Mouse (Mus musculus): Measurements from ENCODE around the gene Nav2.

DNA sequence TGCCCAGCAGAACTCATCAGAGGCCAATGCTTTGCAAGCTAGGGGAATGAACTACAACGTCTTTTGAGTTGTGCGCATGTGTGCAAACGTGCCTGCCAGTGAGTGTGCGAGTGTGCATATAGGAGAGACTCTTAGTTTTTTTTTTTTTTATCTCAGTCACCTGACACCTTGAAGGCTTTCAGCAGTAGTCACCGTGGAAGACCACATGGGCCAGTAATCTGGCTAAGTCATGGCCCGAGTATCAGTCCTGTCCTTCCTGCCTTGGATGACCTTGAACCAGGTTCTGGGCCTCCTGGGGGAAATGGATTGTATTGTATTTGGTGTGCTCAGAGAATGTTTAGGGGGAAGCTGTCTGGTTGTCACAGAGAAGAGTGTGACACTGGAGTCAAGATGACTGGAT is 625.7 kb downstream of the Nav2 start:
- TF ChIP-seq GATA1 (IDR thresholded peaks at IDR 0.05; ENCODE audit: borderline replicate concordance, low read length) (no peak), CTCF (IDR thresholded peaks at IDR 0.05; ENCODE audit: low read depth, low read length) (no peak)
